Mouse (Mus musculus) liver, adult (tissue): ENCODE data around the gene Ncor1.

Experiments used
- GATA4 ChIP-seq: IDR thresholded peaks from 2 replicates; pipeline ENCODE4 v1.6.1; 2014; ENCODE audit warnings: mild to moderate bottlenecking, low read length; ENCODE audit not compliant: insufficient replicate concordance

Ncor1 gene

GRCm38 (mm10) chr11:62458276-62458724, at the start of gene Ncor1, which contains the start of gene Pigl:
Ncor1 (minus strand) TSS chr11:62458541.
Pigl (plus strand) TSS chr11:62458460.
- peak; percentile 26; the same call in 1 of the 2 replicates for TF ChIP-seq GATA4

- TF ChIP-seq GATA4, result no peak
Observed at GRCm38 (mm10) chr11:62507683-62508082, 49.3 kb upstream of the Ncor1 start.

GRCm38 (mm10) chr11:62500529-62500928, 42.2 kb upstream of the Ncor1 start:
- TF ChIP-seq GATA4, result no peak

GRCm38 (mm10) chr11:62498802-62499201, 40.5 kb upstream of the Ncor1 start:
- TF ChIP-seq GATA4, result no peak

- TF ChIP-seq GATA4, result no peak
Observed at GRCm38 (mm10) chr11:62497181-62497580, 38.8 kb upstream of the Ncor1 start.

- TF ChIP-seq GATA4, result no peak
Observed at GRCm38 (mm10) chr11:62496151-62496715, 37.9 kb upstream of the Ncor1 start.

- no peak for TF ChIP-seq GATA4
Observed at GRCm38 (mm10) chr11:62495276-62495801, 37.0 kb upstream of the Ncor1 start.

GRCm38 (mm10) chr11:62494754-62495275, 36.5 kb upstream of the Ncor1 start:
- no peak for TF ChIP-seq GATA4

GRCm38 (mm10) chr11:62493701-62494100, 35.4 kb upstream of the Ncor1 start:
- no peak for TF ChIP-seq GATA4

- peak; percentile 43 for TF ChIP-seq GATA4
Observed at GRCm38 (mm10) chr11:62487540-62488350, 29.4 kb upstream of the Ncor1 start.

GRCm38 (mm10) chr11:62486949-62487348, 28.6 kb upstream of the Ncor1 start:
- no peak for TF ChIP-seq GATA4

- no peak for TF ChIP-seq GATA4
Observed at GRCm38 (mm10) chr11:62479581-62479980, 21.2 kb upstream of the Ncor1 start.

- no peak for TF ChIP-seq GATA4
Observed at GRCm38 (mm10) chr11:62478931-62479330, 20.6 kb upstream of the Ncor1 start.

GRCm38 (mm10) chr11:62476156-62476555, 17.8 kb upstream of the Ncor1 start:
- no peak for TF ChIP-seq GATA4

GRCm38 (mm10) chr11:62473516-62473915, 15.2 kb upstream of the Ncor1 start:
- no peak for TF ChIP-seq GATA4

- TF ChIP-seq GATA4, result no peak
Observed at GRCm38 (mm10) chr11:62470451-62470850, 12.1 kb upstream of the Ncor1 start.
